Mouse (Mus musculus): Measurements from ENCODE around the gene Agmat.
"Not testable (repeated sequence)": the region's sequence is repeated elsewhere in the genome, so short reads cannot be mapped to it uniquely, and the experiment has no call there.

Gene Agmat

DNA sequence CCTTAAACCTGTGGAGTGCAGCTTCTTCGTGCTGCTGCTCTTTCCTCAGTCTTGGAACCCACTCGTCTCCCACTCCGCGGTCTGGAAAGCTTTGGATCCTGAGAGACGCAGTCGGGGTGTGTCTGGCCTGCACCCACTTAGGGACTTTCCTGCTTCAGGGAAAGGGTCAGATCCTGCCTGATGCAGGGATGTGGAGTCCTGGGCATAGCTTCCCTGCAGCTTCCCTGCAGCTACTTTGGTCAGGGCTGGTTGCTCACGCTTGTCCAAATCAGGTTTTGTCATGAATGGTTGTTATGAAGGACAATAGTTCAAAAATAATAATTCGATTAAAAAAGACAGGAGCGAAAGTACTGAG lies 11.3 kb upstream of the Agmat start:
- DNase-seq (ENCODE audit: low read depth, low spot score): no peak

GRCm38 (mm10) chr4:141736856-141737255 lies 9.6 kb upstream of the Agmat start:
- DNase-seq (ENCODE audit: low read depth, low spot score): no peak

DNA sequence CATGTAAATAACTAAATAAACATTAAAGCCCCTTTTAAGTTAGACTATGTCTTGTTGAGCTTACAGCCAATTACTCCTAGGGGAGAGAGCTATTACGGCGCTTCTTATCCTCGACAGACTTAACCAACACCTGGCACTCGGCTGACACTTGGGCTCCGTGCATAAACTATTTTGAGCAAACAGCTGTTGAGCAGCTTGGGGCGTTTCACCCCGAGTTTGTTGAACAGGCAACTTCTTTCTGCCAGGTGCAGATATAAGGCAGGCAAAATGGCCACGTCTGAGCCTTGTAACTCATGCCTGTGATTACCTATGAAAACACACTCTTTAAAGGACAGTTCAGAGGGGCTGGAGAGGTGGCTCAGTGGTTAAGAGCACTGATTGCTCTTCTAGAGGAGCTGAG lies 8.5 kb upstream of the Agmat start:
- no peak for DNase-seq (ENCODE audit: low read depth, low spot score)

GRCm38 (mm10) chr4:141741856-141742255 lies 4.6 kb upstream of the Agmat start:
- DNase-seq (ENCODE audit: low read depth, low spot score): no peak

DNA sequence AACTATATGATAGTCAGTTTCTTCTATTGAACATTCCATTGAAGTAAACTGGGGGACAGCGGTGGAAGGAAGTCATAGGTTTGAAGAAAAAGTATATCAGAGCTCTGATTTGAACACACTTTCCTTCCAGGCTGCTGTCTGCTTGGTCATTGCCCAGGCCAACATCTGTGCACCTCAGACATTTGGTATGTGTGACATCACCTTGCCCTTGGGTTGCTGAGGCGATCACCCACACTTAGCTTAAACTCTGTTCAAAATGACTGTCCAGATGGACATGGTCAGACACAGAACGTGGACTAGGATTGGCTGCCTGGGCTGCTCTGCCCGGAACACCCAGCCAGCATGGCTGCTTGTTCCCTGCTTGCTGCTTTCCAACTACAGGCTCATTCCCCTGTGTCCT lies 4.1 kb upstream of the Agmat start:
- no peak for DNase-seq (ENCODE audit: low read depth, low spot score)

DNA sequence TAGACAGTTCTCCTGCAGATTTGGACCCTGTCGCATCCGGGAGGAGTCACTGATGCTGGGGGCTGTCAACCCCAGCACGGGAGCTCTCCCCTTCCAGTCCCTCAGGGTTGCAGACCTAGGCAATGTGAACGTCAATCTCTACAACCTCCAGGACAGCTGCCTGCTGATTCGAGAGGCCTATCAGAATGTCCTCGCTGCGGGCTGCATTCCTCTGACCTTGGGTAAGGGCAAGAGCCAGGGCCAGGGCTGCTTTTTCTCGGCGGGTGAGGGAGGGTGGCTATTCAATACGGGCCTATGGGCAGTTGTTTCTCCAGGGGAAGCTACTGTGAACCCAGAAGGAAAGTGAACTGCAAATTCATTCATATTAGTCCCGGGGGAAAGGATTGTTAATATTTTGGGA lies 3.1 kb downstream of the Agmat start:
- no peak for DNase-seq (ENCODE audit: low read depth, low spot score)

GRCm38 (mm10) chr4:141750826-141751225 lies 4.4 kb downstream of the Agmat start:
- DNase-seq (ENCODE audit: low read depth, low spot score): no peak

- no peak for DNase-seq (ENCODE audit: low read depth, low spot score)
Observed at GRCm38 (mm10) chr4:141751419-141752075, 5.1 kb downstream of the Agmat start.

DNA sequence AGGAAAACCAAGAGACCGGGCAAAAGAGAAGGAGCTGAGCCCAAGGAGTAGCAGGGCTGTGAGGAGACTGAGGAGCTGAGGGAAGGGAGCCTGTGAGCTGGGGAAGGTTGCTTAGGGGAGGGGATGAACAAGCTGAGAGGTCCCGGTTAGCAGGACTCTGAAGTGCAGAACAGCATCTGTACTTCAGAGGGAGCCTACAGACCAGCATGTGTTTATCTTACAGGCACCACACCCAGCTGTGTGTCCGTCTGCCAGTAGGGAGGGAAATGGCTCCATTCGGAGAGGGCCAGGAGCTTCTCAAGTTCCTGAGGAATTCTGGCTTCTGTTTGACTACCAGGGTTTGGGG lies 5.6 kb downstream of the Agmat start:
- DNase-seq (ENCODE audit: low read depth, low spot score): no peak

- no peak for DNase-seq (ENCODE audit: low read depth, low spot score)
Observed at GRCm38 (mm10) chr4:141755375-141755930, 9.0 kb downstream of the Agmat start.

GRCm38 (mm10) chr4:141757124-141757523 lies 10.7 kb downstream of the Agmat start:
- DNase-seq (ENCODE audit: low read depth, low spot score): no peak

- DNase-seq (ENCODE audit: low read depth, low spot score): no peak
Observed at GRCm38 (mm10) chr4:141758874-141759542, 12.5 kb downstream of the Agmat start.

GRCm38 (mm10) chr4:141760942-141761341 lies 14.5 kb downstream of the Agmat start:
- no peak for DNase-seq (ENCODE audit: low read depth, low spot score)

GRCm38 (mm10) chr4:141762102-141762598 lies 15.7 kb downstream of the Agmat start:
- no peak for DNase-seq (ENCODE audit: low read depth, low spot score)

DNA sequence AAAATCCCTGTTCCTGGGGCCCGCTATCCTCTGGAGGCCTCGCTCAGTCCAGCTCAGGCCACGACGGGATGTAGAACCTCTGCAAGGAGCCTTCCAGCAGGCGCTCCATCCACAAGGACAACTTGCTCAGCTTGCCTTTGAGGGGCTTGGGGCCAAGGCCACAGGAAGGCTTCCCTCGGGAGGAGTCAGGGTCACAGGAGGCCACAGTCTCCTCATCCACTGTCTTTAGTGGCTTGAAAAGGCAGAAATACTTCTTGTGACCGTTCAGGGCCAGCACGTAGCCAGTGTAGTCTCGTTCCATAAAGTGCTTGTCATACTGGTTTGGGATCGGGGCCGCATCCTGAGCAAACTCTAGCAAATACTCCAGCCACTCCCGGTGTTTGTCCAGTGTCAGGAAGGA lies 17.0 kb downstream of the Agmat start:
- no peak for DNase-seq (ENCODE audit: low read depth, low spot score)

- no peak for DNase-seq (ENCODE audit: low read depth, low spot score)
Observed at GRCm38 (mm10) chr4:141765008-141765407, 18.5 kb downstream of the Agmat start.

DNA sequence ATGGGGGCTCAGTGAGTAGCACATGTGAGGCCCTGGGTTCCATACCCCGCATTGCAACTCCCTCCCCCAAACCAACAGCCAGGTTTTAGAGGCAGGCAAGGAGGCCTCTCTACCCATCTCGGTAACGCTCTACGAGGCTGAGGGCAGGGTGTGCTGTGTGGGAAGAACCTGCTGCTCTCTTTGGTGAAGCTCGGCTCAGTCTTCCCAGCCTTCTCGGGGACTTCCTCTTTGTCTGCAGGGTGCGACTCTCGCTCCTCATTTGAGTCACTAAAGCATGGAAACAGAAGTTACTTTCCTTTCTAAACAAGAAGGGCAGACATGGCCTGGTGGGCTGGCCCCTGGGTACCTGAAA lies 19.8 kb downstream of the Agmat start:
- DNase-seq (ENCODE audit: low read depth, low spot score): peak; percentile 15

DNA sequence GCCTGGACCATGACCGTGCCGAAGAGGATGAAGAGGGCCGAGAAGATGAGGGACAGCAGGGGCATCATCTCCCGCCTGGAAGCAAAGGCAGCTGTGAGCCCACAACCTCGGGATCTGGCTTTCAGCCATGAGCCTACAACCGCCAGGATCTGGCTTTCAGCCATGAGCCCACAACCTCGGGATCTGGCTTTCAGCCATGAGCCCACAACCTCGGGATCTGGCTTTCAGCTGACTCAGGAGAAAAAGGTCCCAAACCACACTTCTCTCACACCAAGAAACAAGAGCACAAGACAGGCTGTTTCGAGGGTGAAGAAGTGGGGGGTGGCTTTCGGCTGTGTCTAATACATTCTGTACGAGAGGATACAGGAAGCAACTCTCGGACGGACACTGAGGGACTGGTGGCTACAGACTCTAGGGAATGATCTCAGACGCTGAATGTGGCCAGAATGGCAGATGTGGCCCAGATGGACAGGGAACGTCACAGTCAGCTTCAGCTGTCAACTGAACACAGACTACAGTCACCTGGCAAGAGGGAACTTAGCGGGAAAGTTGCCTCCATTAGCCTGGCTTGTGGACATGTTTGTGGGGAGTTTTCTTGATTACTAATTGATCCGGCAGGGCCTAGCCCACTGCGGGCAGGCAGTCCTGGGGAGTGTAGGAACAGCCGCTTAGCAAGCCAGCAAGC lies 20.3 kb downstream of the Agmat start:
- DNase-seq (ENCODE audit: low read depth, low spot score): no peak

GRCm38 (mm10) chr4:141767353-141768036 lies 21.0 kb downstream of the Agmat start:
- no peak for DNase-seq (ENCODE audit: low read depth, low spot score)

DNA sequence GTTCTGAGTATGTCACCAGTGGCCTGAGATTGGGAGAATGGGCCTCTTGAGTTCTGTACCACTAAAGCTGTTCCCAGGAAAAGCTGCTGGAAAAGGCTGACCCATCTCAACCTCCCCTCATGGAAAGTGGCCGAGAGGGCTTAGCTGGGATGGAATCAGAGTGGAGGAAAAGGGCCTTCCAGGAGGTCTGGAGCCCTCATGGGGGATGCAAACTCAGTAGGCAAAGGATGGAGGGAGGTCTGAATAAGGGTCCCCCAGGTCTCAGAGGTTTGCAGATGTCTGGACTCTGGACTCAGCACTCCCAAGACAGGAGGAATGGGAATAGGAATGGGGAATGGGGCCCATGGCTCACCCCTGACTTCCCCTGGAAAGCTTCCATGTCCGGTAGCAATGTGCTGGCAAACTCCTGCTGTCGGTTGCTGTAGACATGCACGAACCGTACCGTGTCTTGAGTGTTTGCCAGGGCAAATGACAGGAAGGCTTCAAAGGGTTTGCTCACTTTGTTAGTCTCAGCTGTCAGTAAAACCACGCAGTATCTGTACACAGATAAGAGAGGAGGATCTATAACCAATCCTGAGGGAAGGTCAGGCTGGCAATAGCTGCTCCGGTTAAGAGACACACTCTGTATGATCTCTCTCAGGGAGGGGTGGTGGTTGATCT lies 23.2 kb downstream of the Agmat start:
- no peak for DNase-seq (ENCODE audit: low read depth, low spot score)

- no peak for DNase-seq (ENCODE audit: low read depth, low spot score)
Observed at GRCm38 (mm10) chr4:141771823-141772222, 25.4 kb downstream of the Agmat start.

DNA sequence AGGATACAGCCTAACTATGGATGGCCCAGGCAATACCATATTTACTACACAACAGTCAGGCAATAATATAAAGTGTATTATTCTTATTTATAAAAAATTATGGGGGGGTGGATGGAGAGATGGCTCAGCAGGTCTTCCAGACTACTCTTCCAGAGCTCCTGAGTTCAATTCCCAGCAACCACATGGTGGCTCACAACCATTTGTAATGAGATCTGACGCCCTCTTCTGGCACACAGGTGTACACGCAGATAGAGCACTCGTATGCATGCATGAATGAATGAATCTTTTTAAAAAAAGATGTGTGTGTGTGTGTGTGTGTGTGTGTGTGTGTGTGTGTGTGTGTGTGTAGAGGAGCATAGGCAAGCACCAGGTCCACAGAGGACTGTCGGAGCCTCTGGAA lies 26.5 kb downstream of the Agmat start:
- not testable (repeated sequence) for DNase-seq (ENCODE audit: low read depth, low spot score)

Data from CD4-positive, CD25-positive, alpha-beta regulatory T cell, adult 2 months (primary cell).